Mouse (Mus musculus) liver, postnatal 0 days (tissue): ENCODE measurements at regions not wholly inside any gene's neighbourhood (a gene's known extent, or its start where the extent isn't known, plus 50 kb on each side); places are given as distances from the start of the nearest gene placed in this dataset.

Experiments
- ATAC-seq: fragments of 200-750 bp; cut with Nextera tagmentation; 2 replicates; pipeline ENCODE4 v1.8.0; 2017; ENCODE audit warnings: mild to moderate bottlenecking, moderate library complexity
- DNase-seq: peaks from one replicate; pipeline ENCODE4 v3.0.0-alpha.2; 2016
- H3K27ac ChIP-seq: fragments of 300-500 bp; sonication (generic); 2 replicates; pipeline ENCODE4 v1.5.1; 2014; ENCODE audit warnings: antibody characterized with exemption, moderate library complexity, mild to moderate bottlenecking, low read depth
- H3K27me3 ChIP-seq: fragments of 300-500 bp; sonication (generic); 2 replicates; pipeline ENCODE4 v1.6.1; 2014; ENCODE audit warnings: low read length, control low read depth, mixed read lengths; ENCODE audit not compliant: insufficient read depth
- H3K36me3 ChIP-seq: fragments of 300-500 bp; sonication (generic); replicated peaks from 2 replicates; pipeline ENCODE4 v1.6.1; 2014; ENCODE audit warnings: mild to moderate bottlenecking, control low read depth, low read length, moderate library complexity, mixed read lengths; ENCODE audit not compliant: insufficient read depth
- H3K4me1 ChIP-seq: fragments of 300-500 bp; sonication (generic); 2 replicates; pipeline ENCODE4 v1.6.1; 2014; ENCODE audit warnings: antibody characterized with exemption, mild to moderate bottlenecking, control low read depth; ENCODE audit not compliant: insufficient read depth
- H3K4me2 ChIP-seq: fragments of 300-500 bp; sonication (generic); 2 replicates; pipeline ENCODE4 v1.6.1; 2014; ENCODE audit warnings: low read depth, mild to moderate bottlenecking, low read length, moderate library complexity, mixed read lengths
- H3K4me3 ChIP-seq: fragments of 300-500 bp; sonication (generic); 2 replicates; pipeline ENCODE4 v1.5.1; 2014; ENCODE audit warnings: low read depth, low read length
- H3K9ac ChIP-seq: fragments of 300-500 bp; sonication (generic); replicated peaks from 2 replicates; pipeline ENCODE4 v1.6.1; 2014; ENCODE audit warnings: mild to moderate bottlenecking, moderate library complexity
- H3K9me3 ChIP-seq: fragments of 300-500 bp; sonication (generic); 2 replicates; pipeline ENCODE4 v1.6.1; 2016; ENCODE audit warnings: mild to moderate bottlenecking, control low read depth, low read length, mixed read lengths
- CTCF ChIP-seq: sonication (generic); IDR thresholded peaks from 2 replicates; pipeline ENCODE4 v1.5.1; 2016; ENCODE audit warnings: antibody characterized with exemption, low read depth
- EP300 ChIP-seq: IDR thresholded peaks from 2 replicates; pipeline ENCODE4 v1.6.1; 2016; ENCODE audit warnings: antibody characterized with exemption, low read depth, mild to moderate bottlenecking
- WGBS: fragments of 180-500 bp; shearing (Covaris S2); extraction: QIAGEN DNeasy Blood & Tissue Kit; methylation state at CpG from one replicate; pipeline ENCODE4 v1.1.7; 2014; ENCODE audit not compliant: insufficient replicate concordance; 5-methylcytosine and 5-hydroxymethylcytosine counted together

DNA sequence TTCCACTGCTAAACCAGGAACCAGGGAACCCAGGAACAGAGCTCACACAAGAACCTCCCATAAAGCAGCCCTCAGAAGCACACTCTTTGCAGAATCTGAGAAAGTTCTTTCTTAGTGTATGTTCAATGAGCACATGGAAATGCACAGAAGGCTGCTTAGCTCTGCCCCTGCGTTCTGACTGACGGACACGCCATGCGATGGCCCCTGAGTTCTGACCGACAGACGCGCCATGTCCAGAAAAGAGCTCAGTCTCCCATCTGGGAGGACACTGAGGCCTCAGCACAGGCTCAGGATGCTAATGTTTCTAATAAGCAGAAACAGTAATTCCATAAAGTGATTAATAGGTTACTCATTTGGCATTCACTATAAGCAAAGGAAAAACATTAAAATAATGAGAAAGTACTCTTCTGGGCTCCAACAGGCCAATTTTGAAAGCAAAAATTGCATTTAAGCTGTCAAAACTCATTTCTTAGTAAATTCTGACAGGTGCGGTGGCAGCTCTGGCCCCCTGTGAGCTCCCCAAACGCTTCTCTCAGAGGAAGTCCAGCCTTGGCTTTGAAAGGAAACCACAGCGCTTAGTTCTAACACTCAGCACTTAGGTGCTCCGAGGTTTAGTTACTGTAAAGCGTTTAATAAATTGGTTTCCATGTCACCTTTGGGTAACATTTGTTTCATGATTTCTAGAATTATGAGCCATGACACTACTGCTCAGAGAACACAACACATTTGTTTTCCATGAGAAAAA, 309.9 kb upstream of the Smim15 start:
- Histone ChIP-seq H3K9ac (no peak overlapping the region), H3K36me3 (peaks cover 13% of the 10 kb centered on the region), H3K4me1 (no peaks in the 10 kb centered on the region), H3K4me2 (no peak overlapping the region), H3K4me3 (no peak overlapping the region), H3K9me3 (no peaks in the 10 kb centered on the region), H3K27me3 (no peaks in the 10 kb centered on the region), H3K27ac (no peak overlapping the region)
- DNase-seq (no peak), ATAC-seq (no peak)
- WGBS, result 70% methylated on average over 12 of the region's 12 CpGs
- TF ChIP-seq EP300 (no peak), CTCF (no peak)

DNA sequence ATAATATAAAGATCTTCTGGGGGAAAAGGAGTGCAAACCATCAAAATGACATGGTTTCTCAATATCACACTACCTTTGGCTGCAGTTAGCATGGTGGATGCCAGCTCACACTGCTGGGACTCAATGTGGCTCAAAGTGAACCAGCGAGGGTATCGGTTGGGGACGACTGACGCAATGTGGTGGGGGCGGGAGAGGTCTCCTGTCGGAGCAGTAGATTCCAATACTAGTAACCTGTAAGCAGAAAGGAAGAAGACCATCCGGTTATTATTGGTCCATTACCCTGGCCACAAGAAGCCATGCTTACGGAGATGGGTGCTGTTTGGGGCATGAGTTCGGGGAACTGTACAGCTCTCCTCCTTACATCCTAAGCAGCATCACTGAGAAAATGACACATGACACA, 313.3 kb upstream of the Smim15 start:
- no peak overlapping the region for H3K4me3 ChIP-seq
- DNase-seq (no peak), ATAC-seq (no peak)
- H3K27me3 ChIP-seq, result no peaks in the 10 kb centered on the region
- no peaks in the 10 kb centered on the region for H3K9me3 ChIP-seq
- TF ChIP-seq EP300, result no peak
- no peak for TF ChIP-seq CTCF
- H3K4me1 ChIP-seq, result no peaks in the 10 kb centered on the region
- H3K36me3 ChIP-seq, result peaks cover 19% of the 10 kb centered on the region
- H3K4me2 ChIP-seq, result no peak overlapping the region
- H3K27ac ChIP-seq, result no peak overlapping the region
- 87% methylated on average over 9 of the region's 9 CpGs for WGBS
- H3K9ac ChIP-seq, result no peak overlapping the region

DNA sequence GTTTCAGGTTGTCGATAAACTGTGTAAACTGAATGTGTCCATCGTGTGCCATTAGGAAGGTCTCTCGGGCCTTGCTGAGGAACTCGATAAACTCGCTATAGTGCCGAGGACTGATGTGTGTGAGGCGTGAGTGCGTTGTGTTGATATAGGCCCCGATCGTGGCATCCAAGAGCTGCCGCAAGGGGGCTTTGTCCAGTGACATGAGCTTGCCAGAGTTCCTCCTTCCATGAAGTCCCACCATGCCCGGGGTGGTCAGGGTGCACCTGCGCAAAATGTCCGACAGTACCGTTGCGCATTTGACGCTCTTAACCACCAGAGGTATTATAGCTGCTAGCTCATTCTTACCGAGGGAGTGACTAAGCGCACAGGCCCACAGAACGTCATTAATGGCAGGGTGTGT, 317.8 kb upstream of the Smim15 start:
- 88% methylated on average over 20 of the region's 20 CpGs for WGBS
- TF ChIP-seq EP300, result no peak
- TF ChIP-seq CTCF, result no peak
- Histone ChIP-seq H3K27ac (no peak overlapping the region), H3K36me3 (peaks cover 19% of the 10 kb centered on the region), H3K9ac (no peak overlapping the region), H3K4me1 (no peaks in the 10 kb centered on the region), H3K4me3 (no peak overlapping the region), H3K4me2 (no peak overlapping the region), H3K27me3 (no peaks in the 10 kb centered on the region), H3K9me3 (no peaks in the 10 kb centered on the region)
- DNase-seq (no peak), ATAC-seq (no peak)

DNA sequence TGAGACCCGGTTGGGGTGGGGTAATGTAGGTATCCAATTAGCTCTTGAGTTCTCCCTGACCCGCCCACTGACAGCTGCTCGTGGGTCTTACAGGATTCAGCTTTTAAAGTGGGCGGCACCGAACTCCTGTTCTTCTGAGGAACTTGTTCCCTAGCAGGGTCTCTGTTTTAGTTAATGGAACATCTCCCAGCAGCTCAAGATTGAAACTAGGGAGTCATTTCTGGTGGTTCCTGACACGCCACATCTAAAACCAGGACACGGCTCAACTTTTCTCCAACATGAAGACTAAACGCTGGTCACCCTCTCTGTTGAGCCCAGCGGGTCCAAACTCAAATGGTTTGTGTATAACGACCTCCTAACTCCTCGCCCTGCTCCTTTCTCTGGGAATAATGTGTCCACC, 322.3 kb upstream of the Smim15 start:
- Histone ChIP-seq H3K4me1 (no peaks in the 10 kb centered on the region), H3K27ac (no peak overlapping the region), H3K27me3 (no peaks in the 10 kb centered on the region), H3K9ac (no peak overlapping the region), H3K4me2 (no peak overlapping the region), H3K9me3 (no peaks in the 10 kb centered on the region), H3K4me3 (no peak overlapping the region), H3K36me3 (peaks cover 5% of the 10 kb centered on the region)
- DNase-seq, result no peak
- ATAC-seq, result no peak
- 78% methylated on average over 11 of the region's 11 CpGs for WGBS
- no peak for TF ChIP-seq EP300
- no peak for TF ChIP-seq CTCF

DNA sequence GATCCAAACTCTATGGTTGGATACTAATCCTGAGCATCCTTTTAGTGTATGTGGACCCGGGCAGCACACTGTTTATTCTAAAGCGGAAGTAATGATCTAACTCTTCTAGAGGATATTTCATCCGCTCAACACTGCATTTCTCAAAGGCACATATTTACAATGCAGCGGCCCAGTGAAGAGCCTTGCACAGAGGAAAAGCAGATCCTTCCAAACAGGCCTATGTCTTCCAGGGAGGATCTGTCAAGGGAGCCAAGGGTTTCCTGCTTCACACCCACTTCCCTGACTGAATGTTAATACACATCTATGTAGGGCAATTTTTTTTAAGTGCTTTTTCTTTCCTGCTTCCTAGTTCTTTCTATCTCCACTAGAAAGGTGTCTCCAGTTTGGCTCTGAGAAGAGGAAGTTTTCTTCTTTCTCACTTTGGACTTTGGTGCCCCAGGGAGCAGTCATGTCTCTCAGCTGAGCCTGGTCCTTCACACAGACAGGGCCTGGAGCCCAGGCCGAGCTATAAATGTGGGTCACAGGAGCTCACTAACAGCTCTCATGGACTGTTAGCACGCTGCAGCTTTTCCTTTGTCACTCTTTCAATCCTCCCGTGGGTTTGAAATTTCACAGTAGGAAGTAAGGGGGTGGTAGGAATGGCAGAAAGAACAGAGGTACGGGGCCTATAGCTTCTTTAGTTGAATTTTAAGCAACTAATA, 323.2 kb upstream of the Smim15 start:
- Histone ChIP-seq H3K27ac (no peak overlapping the region), H3K4me2 (no peak overlapping the region), H3K4me3 (no peak overlapping the region), H3K27me3 (no peaks in the 10 kb centered on the region), H3K9me3 (no peaks in the 10 kb centered on the region), H3K9ac (no peak overlapping the region), H3K4me1 (no peaks in the 10 kb centered on the region), H3K36me3 (no peaks in the 10 kb centered on the region)
- 74% methylated on average over 8 of the region's 8 CpGs for WGBS
- no peak for TF ChIP-seq EP300
- no peak for TF ChIP-seq CTCF
- DNase-seq, result no peak
- no peak for ATAC-seq

DNA sequence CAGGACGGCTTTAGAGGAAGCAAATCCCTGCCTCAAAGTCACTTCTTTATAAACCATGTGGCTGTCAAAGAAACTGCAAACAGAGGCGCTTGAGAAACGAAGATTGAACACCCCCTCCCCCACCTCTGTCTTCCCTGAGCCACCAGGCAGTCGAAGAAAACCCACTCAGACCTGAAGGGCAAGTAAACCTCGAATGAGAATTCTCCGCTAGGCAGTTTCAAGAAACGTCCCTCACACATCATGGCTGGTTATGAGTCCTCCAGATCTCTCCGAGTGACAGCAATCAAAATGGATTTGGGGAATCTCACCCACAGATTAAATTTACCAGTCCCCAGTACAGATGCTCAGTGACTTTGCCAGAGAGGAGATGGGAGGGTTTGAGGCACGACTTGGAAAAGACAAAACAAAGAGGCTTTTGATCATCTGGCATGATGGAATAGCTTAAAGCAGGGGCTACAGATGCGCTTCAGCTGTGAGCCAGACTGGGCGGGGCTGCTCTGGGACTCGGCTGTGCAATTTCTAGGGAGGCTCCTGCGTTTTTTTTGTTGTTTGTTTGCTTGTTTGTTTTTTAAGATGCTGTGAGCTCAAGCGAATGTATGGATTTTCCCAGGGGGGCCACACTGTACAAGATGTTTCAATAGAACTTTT, 325.1 kb upstream of the Smim15 start:
- Histone ChIP-seq H3K9ac (no peak overlapping the region), H3K4me1 (no peaks in the 10 kb centered on the region), H3K27me3 (no peaks in the 10 kb centered on the region), H3K36me3 (no peaks in the 10 kb centered on the region), H3K27ac (no peak overlapping the region), H3K4me3 (no peak overlapping the region), H3K9me3 (no peaks in the 10 kb centered on the region), H3K4me2 (no peak overlapping the region)
- DNase-seq (no peak), ATAC-seq (no peak)
- 59% methylated on average over 14 of the region's 14 CpGs for WGBS
- TF ChIP-seq CTCF (no peak), EP300 (no peak)
